Mouse (Mus musculus) thymus, postnatal 36 days (tissue): Measurements from ENCODE around the gene Socs2.

Experiments used
- DNase-seq, 2 experiments: peaks; one replicate each; pipeline ENCODE4 v3.0.0; 2022; ENCODE audit warnings: mixed read lengths in 2 of 2

Gene Socs2

DNA sequence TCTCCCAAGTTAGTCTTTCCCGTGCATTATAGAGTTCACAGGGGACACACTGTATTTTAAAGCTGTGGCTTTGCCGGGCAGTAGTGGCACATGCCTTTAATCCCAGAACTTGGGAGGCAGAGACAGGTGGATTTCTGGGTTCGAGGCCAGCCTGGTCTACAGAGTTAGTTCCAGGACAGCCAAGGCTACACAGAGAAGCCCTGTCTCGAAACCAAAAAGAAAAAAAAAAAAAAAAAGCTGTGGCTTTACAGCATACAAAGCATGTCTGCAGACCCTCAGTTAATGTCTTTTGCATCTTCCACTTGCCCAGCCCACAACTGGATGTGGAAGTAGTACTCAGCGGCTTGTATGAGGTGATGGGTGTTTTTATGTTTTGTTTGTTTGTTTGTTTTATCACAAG, 79.4 kb downstream of the Socs2 start:
- no peak for DNase-seq

DNA sequence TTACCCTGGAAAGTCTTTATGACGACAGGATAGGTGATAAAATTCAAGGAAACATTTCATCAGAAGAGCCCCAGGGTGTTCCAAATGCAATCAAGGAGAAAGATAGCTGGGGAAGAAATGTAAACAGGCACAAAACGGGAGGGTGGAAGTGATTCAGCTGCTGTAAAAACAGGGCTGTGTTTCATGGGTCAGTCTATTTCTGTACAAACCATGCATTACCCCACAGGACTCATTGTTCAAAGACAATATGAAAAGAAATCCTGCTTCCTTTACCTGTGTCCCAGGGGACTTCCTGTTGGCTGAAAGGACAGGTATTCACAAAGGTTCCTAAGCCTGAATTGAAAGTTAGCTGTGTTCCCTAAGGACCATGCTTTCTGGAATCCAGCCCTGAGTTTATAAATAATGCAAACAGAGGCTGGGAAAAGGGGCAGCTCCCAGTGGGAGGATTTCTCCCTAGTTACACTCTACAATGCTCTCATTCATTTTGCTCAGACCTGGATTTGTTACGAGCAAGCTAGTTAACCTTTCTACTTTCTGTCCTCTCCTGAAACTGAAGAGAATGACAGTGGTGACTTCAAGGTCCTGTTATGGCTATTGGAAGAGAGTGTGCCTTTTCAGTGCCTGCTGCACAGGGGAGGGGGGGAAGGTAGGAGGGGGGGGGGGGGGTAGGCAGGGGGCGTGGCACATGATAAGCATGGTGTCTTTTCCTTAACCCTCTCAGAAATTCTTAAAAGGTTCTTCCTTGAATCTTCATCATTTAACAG, 80.0 kb downstream of the Socs2 start:
- no peak for DNase-seq
